Mouse (Mus musculus) gastrocnemius, postnatal 14 days (tissue): ENCODE measurements around the gene Nsrp1. TPM values are rescaled to one million over a fixed set of nuclear protein-coding genes. Genes with fewer than 3 reads are reported as not detected.
"Not testable (repeated sequence)": the region's sequence is repeated elsewhere in the genome, so short reads cannot be mapped to it uniquely, and the experiment has no call there.

ENCODE experiments used
- DNase-seq: peaks from one replicate; pipeline ENCODE4 v3.0.0; 2021; ENCODE audit warnings: mixed read lengths
- intact Hi-C: fragments of 180-260 bp; cut with DNase I; formaldehyde crosslinking; loops from one replicate; pipeline ENCODE4 v1.15.1; 2025; ENCODE audit warnings: low total_unique reads
- long read RNA-seq, 2 experiments: library from polyadenylated mRNA; stranded (forward); transcript quantifications; one replicate each; pipeline ENCODE4 v2.0.0; 2021
- total RNA-seq, 2 experiments: library from RNA; stranded (reverse); gene quantifications; 2 replicates each; pipeline ENCODE4 v1.2.3; 2021

Gene Nsrp1
- total RNA-seq = 10 to 100 TPM; 11.2 to 13.7 TPM
- long read RNA-seq, experiment 1, transcript Nsrp1-201 (7 exons, 3,114 nt) = major isoform, 19 of 21 reads
- long read RNA-seq, experiment 1, partial matches to known transcripts = 1 of 21 reads
- long read RNA-seq, experiment 1, other reads (novel, unspliced or antisense) = 1 of 21 reads
- long read RNA-seq, experiment 2, transcript Nsrp1-201 (7 exons, 3,114 nt) = major isoform, 22 of 27 reads
- long read RNA-seq, experiment 2, partial matches to known transcripts = 1 of 27 reads
- long read RNA-seq, experiment 2, other reads (novel, unspliced or antisense) = 4 of 27 reads

DNA sequence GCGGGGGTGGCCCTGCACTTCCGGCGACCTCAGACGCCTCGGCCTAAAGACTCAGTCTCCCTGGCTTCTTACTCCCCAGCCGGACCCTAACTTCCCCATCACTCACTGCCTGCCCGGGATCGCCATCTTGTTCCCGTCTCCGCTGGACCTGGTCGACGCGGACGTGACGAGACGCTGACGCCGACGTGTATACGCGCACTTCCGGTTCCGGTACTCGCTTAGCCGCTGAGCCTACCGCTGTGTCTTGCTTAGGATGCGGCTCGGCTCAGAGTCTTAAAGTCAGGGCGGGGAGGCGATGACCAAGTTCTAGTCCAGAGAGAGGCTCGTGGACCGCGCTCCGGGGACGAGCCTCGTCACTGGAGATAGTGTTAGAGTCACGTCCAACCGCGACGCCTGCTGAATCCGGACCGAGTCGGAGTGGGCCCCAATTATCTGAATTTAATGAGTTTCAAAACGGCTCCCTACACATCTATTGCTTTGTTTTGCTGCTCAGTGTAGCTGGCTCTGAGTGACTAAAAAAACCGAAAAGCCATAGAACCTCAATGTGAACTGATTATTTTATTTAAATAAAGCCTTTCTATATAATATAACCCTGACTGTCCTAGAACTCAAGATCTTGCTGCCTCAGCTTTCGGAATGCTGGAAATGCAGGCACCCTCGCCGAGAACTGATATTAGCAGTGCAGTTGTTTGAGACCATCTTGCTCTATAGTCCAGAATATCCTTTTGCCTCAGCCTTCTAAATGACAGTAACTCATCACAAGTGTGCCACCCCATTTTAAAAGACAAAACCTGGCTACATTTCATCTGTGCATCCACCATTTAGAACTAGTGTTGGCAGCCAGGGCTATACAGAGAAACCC is at the start of gene Nsrp1:
Nsrp1 (minus strand) TSS at position 163 of the 862 bp plus-strand sequence.
- intact Hi-C loops = no loop called here
- peak; percentile 93 for DNase-seq

DNA sequence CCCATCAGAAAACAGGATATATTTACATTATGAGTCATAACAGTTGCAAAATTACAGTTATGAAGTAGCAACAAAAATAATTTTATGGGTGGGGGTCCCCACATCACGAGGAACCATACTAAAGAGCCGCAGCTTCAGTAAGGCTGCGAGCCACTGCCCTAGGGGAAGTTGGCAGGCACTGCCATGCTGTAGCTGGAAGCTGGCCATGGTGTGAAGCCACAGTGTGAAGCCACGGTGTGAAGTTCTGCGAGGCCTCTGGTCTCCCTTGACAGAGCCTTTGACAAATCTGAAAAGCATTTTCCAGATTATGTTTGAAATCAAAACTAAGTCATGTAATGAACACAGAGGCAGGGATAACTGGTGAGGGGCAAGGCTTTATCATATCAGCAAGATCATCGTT is 32.9 kb upstream of the Nsrp1 start:
- intact Hi-C loops = no loop called here
- DNase-seq = no peak

GRCm38 (mm10) chr11:77108442-77108841 is 30.2 kb upstream of the Nsrp1 start:
- intact Hi-C loops = loop anchor here (10.0 kb wide), 1 partner anchor 106 kb away; the partner anchor contains the start of gene Ssh2
- DNase-seq = no peak

DNA sequence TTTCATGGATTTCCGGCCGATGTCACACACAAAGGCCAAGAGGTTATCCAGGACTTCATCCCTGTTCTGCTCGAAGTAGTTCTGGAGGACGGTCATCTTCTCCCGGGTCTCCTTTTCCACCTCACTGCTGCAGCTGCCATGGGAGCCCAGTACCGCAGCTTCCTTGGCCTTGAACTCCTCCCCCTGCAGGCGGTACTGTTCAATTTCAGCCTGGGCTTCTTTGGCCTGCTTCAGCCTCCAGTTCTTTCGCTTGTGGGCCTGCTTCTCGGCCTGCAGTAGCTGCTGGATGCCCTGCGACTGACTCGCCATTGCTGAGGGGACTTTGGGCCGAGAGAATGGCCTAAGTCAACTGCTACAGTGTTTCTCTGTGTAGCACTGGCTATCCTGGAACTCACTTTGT is 29.6 kb upstream of the Nsrp1 start:
- intact Hi-C loops = loop anchor here (10.0 kb wide), 1 partner anchor 107 kb away; the partner anchor contains the start of gene Ssh2
- DNase-seq = not testable (repeated sequence)

- no peak for DNase-seq
- intact Hi-C loops = loop anchor here (10.0 kb wide), 1 partner anchor 108 kb away; the partner anchor contains the start of gene Ssh2
Measured at GRCm38 (mm10) chr11:77106961-77107360, 28.7 kb upstream of the Nsrp1 start.

DNA sequence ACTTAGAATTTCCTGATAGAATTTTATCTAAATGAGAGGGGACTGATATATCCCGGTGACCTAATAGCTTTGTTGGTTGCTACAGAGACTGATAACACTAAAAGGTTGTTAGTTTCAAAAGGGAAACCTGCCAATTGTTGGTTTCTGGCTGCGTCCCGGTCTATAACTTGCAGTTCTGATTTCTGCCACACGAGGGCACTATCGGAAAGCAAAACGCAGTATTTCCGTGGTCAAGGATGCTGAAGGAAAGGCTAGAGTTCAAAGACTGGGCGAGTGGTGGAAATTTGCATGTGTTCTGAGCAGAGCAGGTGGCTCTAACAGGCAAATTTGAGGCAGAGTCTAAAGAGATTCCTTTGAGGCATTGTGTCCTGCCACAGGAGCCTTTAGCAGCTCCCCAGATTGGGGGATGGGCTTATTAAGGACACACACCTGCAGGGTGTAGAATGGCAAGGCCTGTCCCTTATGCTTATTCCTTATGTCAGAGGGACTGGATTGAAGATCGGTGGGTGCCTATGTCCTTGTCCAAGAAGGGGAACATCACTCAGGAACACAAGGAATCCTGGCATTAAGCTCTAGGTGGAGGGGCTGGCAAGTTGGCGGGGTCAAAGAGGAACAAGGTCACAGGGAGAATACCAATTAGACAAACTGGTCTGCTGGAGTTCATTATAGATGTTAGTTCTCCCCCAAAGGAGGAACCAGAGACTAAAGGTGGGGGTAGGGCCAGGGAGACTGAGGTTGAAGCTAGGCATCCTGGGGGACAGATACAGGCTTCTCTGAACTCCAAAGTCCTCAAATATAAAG is 22.1 kb upstream of the Nsrp1 start:
- intact Hi-C loops = loop anchor here (5.0 to 10.0 kb wide), 2 partner anchors 114 to 207 kb away; partner anchors contain the start of gene Ssh2

GRCm38 (mm10) chr11:77098332-77098972 is 20.2 kb upstream of the Nsrp1 start:
- no peak for DNase-seq
- intact Hi-C loops = no loop called here

More for the DNA sequence above, 22.1 kb upstream of the Nsrp1 start:
- DNase-seq = peak; percentile 67

GRCm38 (mm10) chr11:77096991-77097390 is 18.8 kb upstream of the Nsrp1 start:
- no peak for DNase-seq
- intact Hi-C loops = no loop called here

DNA sequence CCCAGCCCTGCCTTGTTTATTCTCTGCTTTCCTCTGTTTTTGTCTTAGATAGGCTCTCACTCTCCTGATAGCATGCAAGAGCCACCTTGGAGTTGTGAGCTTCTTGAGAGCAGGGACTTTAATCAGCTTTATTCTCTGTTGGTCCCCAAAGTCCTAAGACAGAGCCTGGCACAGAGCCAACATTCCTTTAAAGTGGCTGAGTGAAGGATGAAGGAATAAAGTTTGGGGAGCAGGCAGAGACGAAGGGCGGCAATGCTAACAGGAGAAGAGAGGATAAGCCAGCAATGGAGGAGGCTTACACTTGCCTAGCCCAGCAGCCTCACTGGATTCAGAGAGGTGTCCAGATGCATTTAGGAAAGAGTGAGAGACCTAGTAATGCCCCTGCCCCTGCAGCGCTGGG is 18.3 kb upstream of the Nsrp1 start:
- no peak for DNase-seq
- intact Hi-C loops = no loop called here

GRCm38 (mm10) chr11:77095206-77095605 is 17.0 kb upstream of the Nsrp1 start:
- DNase-seq = no peak
- intact Hi-C loops = no loop called here

- intact Hi-C loops = loop anchor here (5.0 kb wide), 1 partner anchor 97 kb away; the partner anchor contains the start of gene Slc6a4
- DNase-seq = no peak
Measured at GRCm38 (mm10) chr11:77094136-77094535, 15.9 kb upstream of the Nsrp1 start.

DNA sequence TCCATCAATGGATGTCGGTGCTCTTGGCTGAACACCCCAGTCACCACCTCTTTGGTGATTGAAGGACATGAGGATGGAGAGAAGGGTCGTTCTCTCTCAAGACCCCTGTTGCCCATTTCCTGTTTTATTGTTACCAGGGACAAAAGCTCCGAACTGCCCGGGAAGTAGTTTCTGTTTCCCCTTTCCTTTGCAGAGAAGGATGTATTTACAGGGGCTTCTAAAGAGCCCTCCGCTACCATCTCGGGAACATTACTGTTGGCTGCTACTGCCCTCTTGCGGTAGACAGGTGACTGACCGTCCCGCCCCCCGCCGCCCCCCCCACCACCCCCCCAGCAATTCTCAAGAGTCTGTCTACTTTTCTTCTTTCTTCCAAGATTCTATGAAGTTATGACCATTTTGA is 15.0 kb upstream of the Nsrp1 start:
- DNase-seq = peak; percentile 19
- intact Hi-C loops = loop anchor here (5.0 kb wide), 1 partner anchor 96 kb away; the partner anchor contains the start of gene Slc6a4

DNA sequence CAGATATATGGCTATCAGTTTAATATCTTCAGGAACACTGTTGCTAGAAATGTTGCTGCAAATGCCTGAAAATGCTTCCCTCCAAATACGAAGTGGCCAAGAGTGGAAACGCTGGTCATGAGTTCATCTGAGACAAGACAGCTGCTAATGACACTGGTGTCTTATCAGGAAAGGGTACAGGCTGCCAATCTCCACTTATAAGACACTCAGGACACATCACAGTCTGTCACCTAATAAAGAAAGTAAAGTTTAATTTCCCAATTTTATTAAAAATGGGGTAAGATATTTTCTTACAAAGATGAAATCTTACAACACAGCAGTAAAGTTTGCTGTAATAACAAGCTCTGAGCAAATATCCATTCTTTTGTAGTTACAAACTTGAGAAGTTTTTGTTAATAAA is 10.9 kb upstream of the Nsrp1 start:
- intact Hi-C loops = no loop called here
- DNase-seq = no peak

- intact Hi-C loops = no loop called here
- no peak for DNase-seq
Measured at GRCm38 (mm10) chr11:77087004-77087403, 8.8 kb upstream of the Nsrp1 start.

DNA sequence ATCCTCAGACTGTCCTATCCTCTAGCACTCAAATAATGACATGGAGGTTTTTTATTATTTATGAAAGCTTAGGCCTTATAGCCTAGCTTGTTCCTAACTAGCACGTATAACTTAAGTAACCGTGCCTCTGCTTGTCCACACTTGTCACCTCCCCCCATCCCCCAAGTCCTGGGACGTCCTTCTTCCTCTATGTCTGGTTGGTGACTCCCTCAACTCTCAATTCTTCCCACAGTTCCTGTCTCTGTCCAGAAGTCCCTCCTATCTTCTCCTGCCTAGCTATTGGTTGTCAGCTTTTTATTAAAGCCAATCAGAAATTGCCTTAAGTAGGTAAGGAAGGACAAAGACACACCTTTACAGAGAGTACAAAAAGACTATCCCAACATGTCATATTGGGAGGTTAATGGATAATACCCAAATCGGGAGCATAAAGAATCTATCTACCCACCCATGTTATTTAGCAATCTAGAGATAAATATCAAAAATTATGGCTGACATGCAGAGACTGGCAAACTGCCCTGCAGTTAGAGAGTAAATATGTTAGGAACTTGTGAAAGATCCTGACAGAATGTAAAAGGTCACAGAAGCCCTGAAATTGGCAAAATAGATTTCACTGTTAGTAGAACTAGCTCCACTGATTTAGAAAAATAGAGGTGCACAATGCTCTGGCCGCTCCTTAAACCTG is 5.9 kb upstream of the Nsrp1 start:
- intact Hi-C loops = no loop called here
- no peak for DNase-seq

- no peak for DNase-seq
- intact Hi-C loops = no loop called here
Measured at GRCm38 (mm10) chr11:77079361-77079760, 1.1 kb upstream of the Nsrp1 start.

DNA sequence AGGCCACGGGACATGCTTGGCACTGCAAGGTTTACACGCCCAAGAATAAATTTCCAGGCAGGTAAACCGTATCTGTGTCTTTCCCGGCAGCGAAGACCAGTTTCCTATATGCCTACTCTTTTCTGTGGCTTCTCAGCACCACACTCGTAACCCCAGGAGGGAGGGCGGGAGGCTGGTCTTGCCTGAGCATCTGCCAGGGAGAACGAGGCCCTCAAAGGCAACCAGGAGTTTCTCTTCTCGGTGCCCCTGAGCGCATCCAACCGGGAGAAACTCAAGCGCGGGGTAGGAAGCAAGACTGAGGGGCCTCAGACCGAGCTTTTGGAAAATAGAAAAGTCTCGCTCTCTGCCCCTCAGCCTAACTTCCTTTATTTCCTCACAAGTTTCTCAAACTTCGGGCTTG is 443 bp downstream of the Nsrp1 start:
- peak; percentile 12 for DNase-seq

GRCm38 (mm10) chr11:77077331-77077730 is 904 bp downstream of the Nsrp1 start:
- DNase-seq, intact Hi-C loops: not testable (repeated sequence)

More for the DNA sequence above, 443 bp downstream of the Nsrp1 start:
- intact Hi-C loops = no loop called here
